Mouse (Mus musculus): ENCODE results near the gene Hist1h2ak.

DNA sequence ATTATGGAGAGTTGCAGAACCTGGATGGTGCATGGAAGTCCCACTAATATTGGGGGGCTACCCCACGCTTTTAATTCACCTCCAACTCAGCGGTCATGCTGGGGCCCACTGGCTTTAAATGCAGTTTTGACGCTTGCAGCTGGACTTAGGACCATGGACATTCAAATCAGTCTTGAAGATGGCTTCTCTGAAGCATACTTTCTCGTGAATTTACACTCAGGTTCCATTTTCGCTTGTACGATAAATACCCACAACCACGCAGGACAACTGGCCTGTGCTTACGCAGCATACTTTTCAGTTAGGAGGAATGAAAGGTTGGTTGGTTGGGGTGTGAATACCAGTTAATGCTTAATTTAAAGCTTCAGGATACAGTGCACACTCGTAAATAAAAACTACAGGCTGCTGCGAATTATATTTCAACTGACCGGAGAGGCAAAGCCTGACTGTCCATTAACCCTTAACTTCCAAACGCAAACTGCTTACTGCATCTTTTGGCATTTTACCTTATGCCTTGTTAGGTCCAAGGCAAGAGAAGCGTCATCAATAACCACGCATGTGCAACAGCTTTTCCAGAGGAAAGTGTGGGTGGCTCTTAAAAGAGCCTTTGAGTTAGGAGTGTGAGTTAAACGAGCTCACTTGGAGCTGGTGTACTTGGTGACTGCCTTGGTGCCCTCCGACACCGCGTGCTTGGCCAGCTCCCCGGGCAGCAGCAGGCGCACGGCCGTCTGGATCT is 38.3 kb downstream of the Hist1h2ak start:
- TF ChIP-seq CTCF (IDR thresholded peaks at IDR 0.05; ENCODE audit: borderline replicate concordance, extremely low read depth, insufficient read depth, insufficient read length) (no peak), POLR2A (IDR thresholded peaks at IDR 0.05; ENCODE audit: borderline replicate concordance, extremely low read depth, insufficient read depth, insufficient read length, poor library complexity, severe bottlenecking) (no peak)
